Comparison of ENCODE assay signal across 8 mouse cellular contexts in the genomic region with DNA sequence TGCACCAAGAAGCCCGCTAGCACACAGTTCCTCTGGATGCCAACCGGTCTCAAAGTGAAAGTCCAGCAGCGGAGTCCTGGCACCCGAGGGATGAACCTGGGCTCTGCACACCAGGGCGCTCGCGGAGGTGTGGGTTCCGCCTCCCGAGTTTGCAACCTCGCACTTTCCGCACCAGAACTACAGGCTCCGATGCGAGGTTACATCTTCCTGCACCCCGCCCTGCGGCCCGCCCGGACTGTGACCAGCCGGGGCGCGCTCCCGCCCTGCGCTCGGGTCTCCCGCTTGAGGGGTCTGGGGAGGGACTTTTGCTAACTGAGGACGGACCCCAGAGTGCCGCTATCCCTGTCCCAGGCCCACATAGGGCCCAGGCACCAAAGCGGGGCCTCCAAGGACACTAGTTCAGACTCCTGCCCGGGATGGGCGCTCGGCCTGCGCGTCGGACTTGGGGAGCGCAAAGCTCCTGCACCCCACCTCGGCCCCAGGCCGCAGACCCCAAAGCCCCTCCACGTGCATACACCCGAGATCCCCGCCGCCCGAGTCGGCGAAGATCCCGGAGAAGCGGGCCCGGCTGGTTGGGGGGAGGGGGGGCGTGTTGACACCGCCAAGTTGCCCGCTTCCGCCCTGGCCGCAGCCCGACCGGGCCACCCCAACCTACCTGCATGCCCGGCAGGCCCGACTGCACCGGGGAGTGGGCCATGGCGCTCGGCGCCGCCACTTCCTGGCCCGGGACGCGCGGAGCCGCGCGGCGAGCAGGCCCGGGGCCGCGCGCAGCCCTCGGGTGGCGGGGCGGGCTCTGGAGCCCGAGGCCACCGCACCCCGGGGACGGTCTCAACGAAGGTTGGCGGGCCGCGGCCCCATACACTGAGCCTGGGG. TPM values are rescaled to one million over a fixed set of nuclear protein-coding genes. Genes with fewer than 3 reads are reported as not detected.
DNase-seq lines count a peak whose midpoint lies in the region; ATAC-seq lines count a peak whose summit lies in the region.

No protein-coding gene starts in this region.

- peak overlapping the region; percentile 98 for H3K27ac ChIP-seq in heart, embryonic 10.5 days
- peak overlapping the region; percentile 89 for H3K27ac ChIP-seq in lung, embryonic 16.5 days (ENCODE audit: low read length)

- peak overlapping the region; percentile 96 for H3K9ac ChIP-seq in lung, embryonic 16.5 days (ENCODE audit: low read length)

- no peaks in the 10 kb centered on the region for H3K27me3 ChIP-seq in heart, embryonic 10.5 days (ENCODE audit: insufficient read depth, poor library complexity, severe bottlenecking)
- no peaks in the 10 kb centered on the region for H3K27me3 ChIP-seq in lung, embryonic 16.5 days (ENCODE audit: control insufficient read depth, insufficient read depth, low read depth, low read length)

- peak; percentile 82 for DNase-seq in CD4-positive, CD25-positive, alpha-beta regulatory T cell, adult 2 months (ENCODE audit: low read depth, low spot score)
- DNase-seq in adipocyte (ENCODE audit: low spot score), result peak; percentile 57
- peak; percentile 78 for DNase-seq in embryo, embryonic 9.5 days (ENCODE audit: extremely low spot score)
- DNase-seq in heart, embryonic 10.5 days (ENCODE audit: low spot score), result peak; percentile 90
- peak; percentile 78 to 84 for DNase-seq in kidney, adult 8-10 months
- peak; percentile 81 for DNase-seq in thymus, postnatal 4 days

- peak; percentile 80 for ATAC-seq in lung, embryonic 16.5 days (ENCODE audit: low read depth)
- ATAC-seq in neutrophil, adult 5-6 weeks (ENCODE audit: extremely low read depth, insufficient number of reproducible peaks, low FRiP score, poor library complexity, severe bottlenecking), result peak; percentile 48

- no peaks in the 10 kb centered on the region for H3K9me3 ChIP-seq in heart, embryonic 10.5 days
- no peaks in the 10 kb centered on the region for H3K9me3 ChIP-seq in lung, embryonic 16.5 days (ENCODE audit: control insufficient read depth, low read length)

- peak overlapping the region; percentile 77 for H3K4me2 ChIP-seq in lung, embryonic 16.5 days (ENCODE audit: low read depth, low read length)

- peaks cover 48% of the 10 kb centered on the region for H3K4me1 ChIP-seq in heart, embryonic 10.5 days
- H3K4me1 ChIP-seq in lung, embryonic 16.5 days (replicated peaks; ENCODE audit: control insufficient read depth, insufficient read depth, low read length), result peaks cover 26% of the 10 kb centered on the region

- no peaks in the 10 kb centered on the region for H3K36me3 ChIP-seq in heart, embryonic 10.5 days
- no peaks in the 10 kb centered on the region for H3K36me3 ChIP-seq in lung, embryonic 16.5 days (ENCODE audit: control insufficient read depth, insufficient read depth, low read length)

- under 1% methylated on average over 83 of the region's 83 CpGs for WGBS in heart, embryonic 10.5 days
- under 1% methylated on average over 80 of the region's 83 CpGs for WGBS in lung, embryonic 16.5 days

- peak overlapping the region; percentile 93 for H3K4me3 ChIP-seq in heart, embryonic 10.5 days
- peak overlapping the region; percentile 93 for H3K4me3 ChIP-seq in lung, embryonic 16.5 days (ENCODE audit: low read length)

RNA-seq across cellular contexts. Expression of a gene that starts 1.3 kb away (rescaled TPM):
- polyA plus RNA-seq in heart, embryonic 10.5 days (2016; fragmentation: Nextera tagmentation; extraction: Ambion mirVana), result 37.9 and 39.8 TPM in 2 replicates
- polyA plus RNA-seq in lung, embryonic 16.5 days (2015; fragmentation: Nextera tagmentation; extraction: Ambion mirVana), result 33.8 and 35.9 TPM in 2 replicates
- total RNA-seq in neutrophil, adult 5-6 weeks (2017), result 162 and 165 TPM in 2 replicates

Comparison
In these comparisons a context has a peak if more than half of its experiments do, and no peak if none do; other contexts are left out.
1. Peak in every context shown above with its lines: DNase-seq, ATAC-seq, H3K4me3 ChIP-seq and H3K27ac ChIP-seq.